Mouse (Mus musculus) MEL (cell line): Measurements from ENCODE around the gene Poll.

Source experiments
- E2F4 ChIP-seq: IDR thresholded peaks from 2 replicates; pipeline ENCODE4 v1.6.1; 2011; ENCODE audit warnings: low read depth, low read length, improper control_type of control experiment, borderline replicate concordance
- MXI1 ChIP-seq: IDR thresholded peaks from 2 replicates; pipeline ENCODE4 v1.6.1; 2011; ENCODE audit warnings: mild to moderate bottlenecking, low read depth, low read length, improper control_type of control experiment
- ZNF384 ChIP-seq: IDR thresholded peaks from 2 replicates; pipeline ENCODE4 v1.6.1; 2012; ENCODE audit warnings: low read depth, mild to moderate bottlenecking, inconsistent platforms, low read length, improper control_type of control experiment

- TF ChIP-seq E2F4 (no peak), MXI1 (no peak), ZNF384 (no peak)
Observed at GRCm38 (mm10) chr19:45577141-45577750, 16.9 kb upstream of the Poll start.
